Mouse (Mus musculus): ENCODE data around the gene Myd88. TPM values are rescaled to one million over a fixed set of nuclear protein-coding genes. Genes with fewer than 3 reads are reported as not detected.
"Not testable (repeated sequence)": the region's sequence is repeated elsewhere in the genome, so short reads cannot be mapped to it uniquely, and the experiment has no call there.

The Myd88 gene
- 10 to 100 TPM; 14.8 to 15.5 TPM for total RNA-seq (2021)

GRCm38 (mm10) chr9:119340909-119341816, at the start of gene Myd88:
TSS of gene Myd88 (minus strand) at chr9:119341411.
- peak; percentile 91 to 92 for DNase-seq
- intact Hi-C loops (cut with DNase I): loop anchor here (1.0 to 10.0 kb wide), 3 partner anchors 18 to 556 kb away; partner anchors contain the start of gene Ctdspl

GRCm38 (mm10) chr9:119390214-119390613, 49.0 kb upstream of the Myd88 start:
- intact Hi-C loops (cut with DNase I): no loop called here
- DNase-seq: no peak

GRCm38 (mm10) chr9:119388956-119389355, 47.7 kb upstream of the Myd88 start:
- DNase-seq: peak in 1 of 2 experiments; percentile 12
- intact Hi-C loops (cut with DNase I): no loop called here

- intact Hi-C loops (cut with DNase I): no loop called here
- no peak for DNase-seq
Measured at GRCm38 (mm10) chr9:119382603-119383002, 41.4 kb upstream of the Myd88 start.

GRCm38 (mm10) chr9:119378231-119378630, 37.0 kb upstream of the Myd88 start:
- DNase-seq: no peak
- intact Hi-C loops (cut with DNase I): no loop called here

GRCm38 (mm10) chr9:119375556-119375955, 34.3 kb upstream of the Myd88 start:
- intact Hi-C loops (cut with DNase I): no loop called here

GRCm38 (mm10) chr9:119375008-119375407, 33.8 kb upstream of the Myd88 start:
- no peak for DNase-seq
- intact Hi-C loops (cut with DNase I): no loop called here

More at GRCm38 (mm10) chr9:119375556-119375955, 34.3 kb upstream of the Myd88 start:
- DNase-seq: no peak

- intact Hi-C loops (cut with DNase I): no loop called here
- no peak for DNase-seq
Measured at GRCm38 (mm10) chr9:119371251-119371650, 30.0 kb upstream of the Myd88 start.

- intact Hi-C loops (cut with DNase I); DNase-seq: not testable (repeated sequence)
Measured at GRCm38 (mm10) chr9:119370770-119371169, 29.6 kb upstream of the Myd88 start.

GRCm38 (mm10) chr9:119368367-119368766, 27.2 kb upstream of the Myd88 start:
- intact Hi-C loops (cut with DNase I): no loop called here
- DNase-seq: no peak

- no peak for DNase-seq
- intact Hi-C loops (cut with DNase I): no loop called here
Measured at GRCm38 (mm10) chr9:119365284-119365683, 24.1 kb upstream of the Myd88 start, which contains the start of gene Slc22a14. TSS of gene Slc22a14 (minus strand) at chr9:119365553.

GRCm38 (mm10) chr9:119363229-119363628, 22.0 kb upstream of the Myd88 start:
- intact Hi-C loops (cut with DNase I): no loop called here
- DNase-seq: no peak

GRCm38 (mm10) chr9:119361416-119361815, 20.2 kb upstream of the Myd88 start:
- no peak for DNase-seq
- intact Hi-C loops (cut with DNase I): no loop called here

GRCm38 (mm10) chr9:119358058-119358429, 16.8 kb upstream of the Myd88 start:
- no peak for DNase-seq
- intact Hi-C loops (cut with DNase I): no loop called here

- intact Hi-C loops (cut with DNase I): loop anchor here (1.0 to 2.0 kb wide), 2 partner anchors 45 to 73 kb away; partner anchors contain the start of gene Acvr2b
Measured at GRCm38 (mm10) chr9:119357331-119358057, 16.3 kb upstream of the Myd88 start, which contains the start of gene Xylb. TSS of gene Xylb (plus strand) at chr9:119357381.

GRCm38 (mm10) chr9:119355943-119356342, 14.7 kb upstream of the Myd88 start:
- intact Hi-C loops (cut with DNase I): loop anchor here (2.0 kb wide), 2 partner anchors 47 to 199 kb away; partner anchors contain the start of genes Acaa1b and Acvr2b
- no peak for DNase-seq

More at GRCm38 (mm10) chr9:119357331-119358057, 16.3 kb upstream of the Myd88 start, which contains the start of gene Xylb:
- DNase-seq: peak; percentile 89 to 95

- DNase-seq: no peak
- intact Hi-C loops (cut with DNase I): loop anchor here (2.0 kb wide), 1 partner anchor 197 kb away; the partner anchor contains the start of gene Acaa1b
Measured at GRCm38 (mm10) chr9:119353926-119354325, 12.7 kb upstream of the Myd88 start.

- peak; percentile 76 to 84 for DNase-seq
- intact Hi-C loops (cut with DNase I): no loop called here
Measured at GRCm38 (mm10) chr9:119352060-119352459, 10.8 kb upstream of the Myd88 start.

GRCm38 (mm10) chr9:119350947-119351705, 9.9 kb upstream of the Myd88 start:
- intact Hi-C loops (cut with DNase I): no loop called here
- DNase-seq: no peak

- DNase-seq: no peak
- intact Hi-C loops (cut with DNase I): no loop called here
Measured at GRCm38 (mm10) chr9:119350531-119350930, 9.3 kb upstream of the Myd88 start.

All from heart, postnatal 36 days (tissue).